Mouse (Mus musculus) CH12.LX (cell line): ENCODE data around the gene Ncoa3. TPM values are rescaled to one million over a fixed set of nuclear protein-coding genes. Genes with fewer than 3 reads are reported as not detected.
A peak's percentile ranks its signal among the peaks of the same experiment; 100 is the strongest.

Experiments
- DNase-seq: peaks from one replicate; pipeline ENCODE4 v3.0.0-alpha.2; 2013; ENCODE audit errors: extremely low read depth
- H3K27ac ChIP-seq: 2 replicates; pipeline ENCODE4 v1.5.1; 2012; ENCODE audit warnings: low read depth, mild to moderate bottlenecking, control low read depth, moderate library complexity; ENCODE audit not compliant: insufficient read depth
- H3K27me3 ChIP-seq: replicated peaks from 2 replicates; pipeline ENCODE3; 2012; ENCODE audit warnings: inconsistent platforms
- H3K36me3 ChIP-seq, 2 experiments: replicated peaks in 1 of 2; 2 replicates each; pipeline versions ENCODE3 to v1.6.1; 2012; ENCODE audit warnings: inconsistent platforms in 1 of 2, low read length in 1 of 2, mild to moderate bottlenecking in 1 of 2, mixed read lengths in 1 of 2, moderate library complexity in 1 of 2; ENCODE audit not compliant: control insufficient read depth in 1 of 2, insufficient read depth in 1 of 2
- H3K4me1 ChIP-seq, 2 experiments: 2 replicates each; pipeline ENCODE4 v1.6.1; 2012; ENCODE audit warnings: inconsistent platforms in 1 of 2, moderate library complexity in 1 of 2; ENCODE audit not compliant: insufficient read depth in 2 of 2, control insufficient read depth in 1 of 2
- H3K4me2 ChIP-seq: 2 replicates; pipeline ENCODE4 v1.6.1; 2012; ENCODE audit warnings: low read depth, mild to moderate bottlenecking, control low read depth; ENCODE audit not compliant: poor library complexity, insufficient read depth, severe bottlenecking
- H3K4me3 ChIP-seq, 3 experiments: fragments of 150-350 bp in 1 of 3; sonication (generic) in 1 of 3; replicated peaks in 1 of 3; 2 replicates each; pipeline versions ENCODE3 to v1.5.1; 2011 to 2012; ENCODE audit warnings: low read depth in 2 of 3, low read length in 2 of 3, mild to moderate bottlenecking in 2 of 3, moderate library complexity in 2 of 3, control low read depth in 1 of 3, improper control_type of control experiment in 1 of 3, inconsistent platforms in 1 of 3, mixed read lengths in 1 of 3; ENCODE audit not compliant: poor library complexity in 1 of 3
- H3K79me2 ChIP-seq: replicated peaks from 2 replicates; pipeline ENCODE4 v1.6.1; 2012; ENCODE audit warnings: mild to moderate bottlenecking, moderate library complexity; ENCODE audit not compliant: control insufficient read depth, poor library complexity, insufficient read depth, severe bottlenecking; ENCODE audit errors: extremely low read depth
- H3K9ac ChIP-seq: 2 replicates; pipeline ENCODE4 v1.6.1; 2012; ENCODE audit warnings: low read depth, mild to moderate bottlenecking, control low read depth, moderate library complexity; ENCODE audit not compliant: insufficient read depth
- H3K9me3 ChIP-seq: replicated peaks from 2 replicates; pipeline ENCODE3; 2012; ENCODE audit warnings: low read length, inconsistent platforms, mixed read lengths
- BHLHE40 ChIP-seq: IDR thresholded peaks from 2 replicates; pipeline ENCODE4 v1.6.1; 2011; ENCODE audit warnings: mild to moderate bottlenecking, low read depth, low read length, improper control_type of control experiment
- CTCF ChIP-seq, 2 experiments: IDR thresholded peaks in 1 of 2; conservative IDR thresholded peaks in 1 of 2; 2 replicates each; pipeline ENCODE4 v1.5.1; 2011 to 2012; ENCODE audit warnings: low read depth in 2 of 2, low read length in 2 of 2, improper control_type of control experiment in 1 of 2, inconsistent platforms in 1 of 2, mild to moderate bottlenecking in 1 of 2, moderate library complexity in 1 of 2
- E2F4 ChIP-seq: IDR thresholded peaks from 2 replicates; pipeline ENCODE4 v1.6.1; 2011; ENCODE audit warnings: low read depth, low read length, improper control_type of control experiment; ENCODE audit not compliant: insufficient replicate concordance
- ELF1 ChIP-seq: IDR thresholded peaks from 2 replicates; pipeline ENCODE4 v1.6.1; 2014; ENCODE audit warnings: low read depth, mild to moderate bottlenecking, inconsistent platforms, low read length, improper control_type of control experiment
- EP300 ChIP-seq: IDR thresholded peaks from 2 replicates; pipeline ENCODE4 v1.6.1; 2011; ENCODE audit warnings: low read length, improper control_type of control experiment
- ETS1 ChIP-seq: conservative IDR thresholded peaks from 2 replicates; pipeline ENCODE4 v1.6.1; 2012; ENCODE audit warnings: low read depth, mild to moderate bottlenecking, inconsistent platforms, low read length, improper control_type of control experiment, moderate library complexity
- GABPA ChIP-seq: IDR thresholded peaks from 2 replicates; pipeline ENCODE4 v1.6.1; 2012; ENCODE audit warnings: low read depth, low read length, improper control_type of control experiment, inconsistent platforms; ENCODE audit not compliant: insufficient replicate concordance
- HCFC1 ChIP-seq: IDR thresholded peaks from 2 replicates; pipeline ENCODE4 v1.6.1; 2012; ENCODE audit warnings: low read depth, mild to moderate bottlenecking, inconsistent platforms, low read length, improper control_type of control experiment
- JUN ChIP-seq: IDR thresholded peaks from 2 replicates; pipeline ENCODE4 v1.6.1; 2011; ENCODE audit warnings: low read depth, mild to moderate bottlenecking, low read length, improper control_type of control experiment, moderate library complexity; ENCODE audit not compliant: insufficient read depth
- JUND ChIP-seq: conservative IDR thresholded peaks from 2 replicates; pipeline ENCODE4 v1.6.1; 2011; ENCODE audit warnings: low read depth, low read length, improper control_type of control experiment
- KAT2A ChIP-seq: IDR thresholded peaks from 2 replicates; pipeline ENCODE4 v1.6.1; 2012; ENCODE audit warnings: low read length, improper control_type of control experiment, inconsistent platforms; ENCODE audit not compliant: insufficient replicate concordance
- MAX ChIP-seq: IDR thresholded peaks from 2 replicates; pipeline ENCODE4 v1.6.1; 2011; ENCODE audit warnings: low read length, improper control_type of control experiment
- MXI1 ChIP-seq: IDR thresholded peaks from 2 replicates; pipeline ENCODE4 v1.6.1; 2011; ENCODE audit warnings: mild to moderate bottlenecking, low read depth, low read length, improper control_type of control experiment
- MYC ChIP-seq: IDR thresholded peaks from 2 replicates; pipeline ENCODE4 v1.6.1; 2011; ENCODE audit warnings: low read depth, mild to moderate bottlenecking, improper control_type of control experiment, low read length
- NELFE ChIP-seq: IDR thresholded peaks from 2 replicates; pipeline ENCODE4 v1.6.1; 2011; ENCODE audit warnings: low read depth, low read length, improper control_type of control experiment
- NRF1 ChIP-seq: IDR thresholded peaks from 2 replicates; pipeline ENCODE4 v1.6.1; 2014; ENCODE audit warnings: low read depth, mild to moderate bottlenecking, inconsistent platforms, low read length, improper control_type of control experiment, moderate library complexity
- PAX5 ChIP-seq: IDR thresholded peaks from 2 replicates; pipeline ENCODE4 v1.6.1; 2012; ENCODE audit warnings: low read length, inconsistent platforms, mixed read lengths
- SMC3 ChIP-seq: IDR thresholded peaks from 2 replicates; pipeline ENCODE4 v1.6.1; 2011; ENCODE audit warnings: low read depth, low read length, improper control_type of control experiment
- TCF12 ChIP-seq: IDR thresholded peaks from 2 replicates; pipeline ENCODE4 v1.6.1; 2014; ENCODE audit warnings: low read depth, mild to moderate bottlenecking, inconsistent platforms, low read length, improper control_type of control experiment
- USF1 ChIP-seq: IDR thresholded peaks from 2 replicates; pipeline ENCODE4 v1.6.1; 2014; ENCODE audit warnings: low read depth, mild to moderate bottlenecking, inconsistent platforms, low read length, improper control_type of control experiment
- ZC3H11A ChIP-seq: IDR thresholded peaks from 2 replicates; pipeline ENCODE4 v1.6.1; 2012; ENCODE audit warnings: low read depth, mild to moderate bottlenecking, inconsistent platforms, low read length, improper control_type of control experiment
- ZKSCAN1 ChIP-seq: IDR thresholded peaks from 2 replicates; pipeline ENCODE4 v1.6.1; 2012; ENCODE audit warnings: low read depth, inconsistent platforms, low read length, improper control_type of control experiment, borderline replicate concordance
- ZMIZ1 ChIP-seq: IDR thresholded peaks from 2 replicates; pipeline ENCODE4 v1.6.1; 2012; ENCODE audit warnings: low read depth, mild to moderate bottlenecking, inconsistent platforms, low read length, improper control_type of control experiment
- dilution Hi-C: fragments of 300-500 bp; cut with MboI; formaldehyde crosslinking; loops from 2 replicates; pipeline ENCODE4 v1.14.3; 2020; ENCODE audit warnings: low sequenced_read_pairs; ENCODE audit not compliant: extremely low pct_unique_long_range_greater_than_20kb, extremely low pct_ligation_motif_present
- in situ Hi-C: fragments of 300-500 bp; cut with MboI; formaldehyde crosslinking; loops from 3 replicates; pipeline ENCODE4 v1.14.3; 2019; ENCODE audit warnings: low sequenced_read_pairs, low pct_ligation_motif_present, low pct_unique_long_range_greater_than_20kb, mixed read lengths
- polyA plus RNA-seq: library from polyadenylated mRNA; unstranded; fragments of >175 nt; gene quantifications from 2 replicates; pipeline ENCODE4 v1.2.1, GENCODE M21; 2012; ENCODE audit warnings: low read depth; ENCODE audit not compliant: insufficient read length
- total RNA-seq, 2 experiments: library from RNA; depleted of rRNA; stranded (reverse); fragments of 300-350 nt in 1 of 2; fragments of >200 nt in 1 of 2; gene quantifications; 2 replicates each; pipeline ENCODE4 v1.2.3; 2012 to 2014

The Ncoa3 gene
- total and polyA plus RNA-seq, 3 experiments: 13.4 to 21.9 (median 17.1) TPM

DNA sequence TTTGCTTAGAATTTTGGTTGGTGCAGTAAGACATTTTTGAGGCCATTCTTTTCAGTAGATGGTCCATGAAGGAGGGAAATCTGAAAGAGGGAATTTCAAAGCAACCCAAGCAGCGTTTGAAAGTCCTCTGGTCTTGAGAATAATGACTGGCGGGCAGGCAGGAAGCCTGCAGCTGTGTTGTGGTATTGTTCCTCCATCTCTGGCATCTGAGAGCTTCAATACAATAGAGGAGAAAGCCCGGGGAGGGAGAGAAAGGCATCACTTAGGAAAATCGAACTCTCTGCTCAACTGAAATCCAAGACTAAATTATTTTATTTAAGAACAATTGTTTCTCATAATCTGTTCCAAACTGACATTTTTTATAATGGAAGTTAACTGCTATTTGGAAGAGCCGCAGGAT lies 8.3 kb downstream of the Ncoa3 start:
- dilution Hi-C loops: no loop called here
- peaks cover 0 to 72% of the 10 kb centered on the region in 2 experiments; a peak in 2 of 4 replicates for H3K4me1 ChIP-seq
- no peak for TF ChIP-seq CTCF (conservative IDR thresholded peaks at IDR 0.05 in 1 of 2, IDR thresholded peaks at IDR 0.05 in 1 of 2; ENCODE audit: low read depth in 2 of 2, low read length in 2 of 2)
- TF ChIP-seq NRF1: no peak
- no peak for TF ChIP-seq KAT2A
- TF ChIP-seq GABPA: no peak
- no peak for TF ChIP-seq EP300
- TF ChIP-seq ZC3H11A: no peak
- TF ChIP-seq PAX5: no peak
- TF ChIP-seq JUND: no peak
- no peak for TF ChIP-seq ELF1
- TF ChIP-seq JUN: no peak
- TF ChIP-seq MAX: no peak

DNA sequence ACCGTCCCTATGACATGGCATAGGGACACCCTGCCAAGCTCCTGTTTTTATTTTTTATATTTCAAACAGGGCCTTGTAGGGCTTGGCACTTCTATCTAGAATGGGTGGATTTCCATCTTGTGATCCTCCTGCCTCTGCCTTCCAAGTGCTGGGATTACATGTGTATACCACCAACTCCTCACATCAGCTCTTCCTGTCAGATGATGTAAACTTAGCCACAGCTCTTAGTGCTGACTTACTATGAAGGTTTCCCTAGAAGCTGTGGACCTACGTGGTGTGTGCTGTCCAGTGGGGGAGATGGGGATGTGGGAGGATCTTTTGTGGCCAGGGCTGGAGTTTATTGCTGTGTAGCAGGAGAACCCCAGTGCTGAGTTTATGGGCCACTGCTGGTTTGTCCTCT lies 8.9 kb downstream of the Ncoa3 start:
- Histone ChIP-seq H3K27me3 (no peaks in the 10 kb centered on the region), H3K9ac (no peak overlapping the region), H3K79me2 (peaks cover 79% of the 10 kb centered on the region), H3K9me3 (no peaks in the 10 kb centered on the region), H3K36me3 (peaks cover 0 to 2% of the 10 kb centered on the region in 2 experiments), H3K4me1 (peaks cover 3 to 72% of the 10 kb centered on the region in 2 experiments; a peak in 2 of 4 replicates), H3K4me3 (no peak overlapping the region), H3K4me2 (peak overlapping the region; percentile 27; the same call in 1 of the 2 replicates), H3K27ac (no peak overlapping the region)
- dilution Hi-C loops (no loop called here), in situ Hi-C loops (no loop called here)
- TF ChIP-seq E2F4: no peak
- TF ChIP-seq NELFE: no peak
- TF ChIP-seq MYC: no peak
- TF ChIP-seq TCF12: no peak
- TF ChIP-seq PAX5: no peak
- TF ChIP-seq ETS1: no peak
- TF ChIP-seq ZC3H11A: no peak
- TF ChIP-seq BHLHE40: no peak
- TF ChIP-seq ELF1: no peak
- TF ChIP-seq USF1: no peak
- no peak for TF ChIP-seq ZKSCAN1
- no peak for TF ChIP-seq SMC3
- no peak for TF ChIP-seq JUND
- TF ChIP-seq ZMIZ1: no peak
- no peak for TF ChIP-seq MXI1
- no peak for TF ChIP-seq HCFC1
- TF ChIP-seq KAT2A: no peak
- DNase-seq: no peak

More for the DNA sequence above, 8.3 kb downstream of the Ncoa3 start:
- no peak overlapping the region for H3K27ac ChIP-seq
- no peaks in the 10 kb centered on the region for H3K36me3 ChIP-seq
- no peaks in the 10 kb centered on the region for H3K27me3 ChIP-seq
- H3K4me3 ChIP-seq: no peak overlapping the region
- H3K79me2 ChIP-seq: peaks cover 80% of the 10 kb centered on the region
- peak overlapping the region; percentile 89 for H3K4me2 ChIP-seq
- DNase-seq: no peak
- in situ Hi-C loops: no loop called here
- no peaks in the 10 kb centered on the region for H3K9me3 ChIP-seq
- H3K9ac ChIP-seq: peak overlapping the region; percentile 52
